Mouse (Mus musculus): ENCODE measurements around the gene Chchd1. TPM values are rescaled to one million over a fixed set of nuclear protein-coding genes. Genes with fewer than 3 reads are reported as not detected.

The Chchd1 gene
- polyA plus RNA-seq (2017; shearing (Covaris generic)): 100 to 1,000 TPM; 102 to 136 TPM

DNA sequence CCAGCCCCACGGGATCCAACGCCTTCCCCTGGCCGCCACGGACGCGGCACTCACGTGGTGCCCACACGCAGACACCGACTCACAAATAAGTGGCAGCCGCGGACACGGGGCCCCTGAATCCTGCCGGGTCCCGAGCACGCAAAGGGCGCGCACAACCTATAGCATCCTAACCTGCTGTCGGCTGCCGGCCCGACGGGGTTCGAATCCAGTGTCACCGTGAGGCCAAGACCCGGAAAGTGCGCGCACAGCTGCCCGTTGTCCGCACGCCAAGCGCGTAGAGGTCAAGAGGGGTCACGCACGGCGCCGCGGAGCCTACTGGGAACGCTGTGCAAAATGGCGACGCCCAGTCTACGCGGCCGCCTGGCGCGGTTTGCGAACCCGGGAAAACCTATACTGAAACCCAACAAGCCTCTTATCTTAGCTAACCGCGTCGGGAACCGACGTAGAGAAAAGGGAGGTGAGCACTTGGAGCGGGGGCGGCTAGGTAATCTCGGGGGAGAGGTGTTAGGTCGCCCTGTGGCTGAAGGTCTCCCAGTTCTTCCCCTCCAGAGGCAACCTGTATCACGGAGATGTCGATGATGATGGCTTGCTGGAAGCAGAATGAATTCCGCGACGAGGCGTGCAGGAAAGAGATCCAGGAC, at the start of gene Chchd1:
Chchd1 (plus strand) TSS at position 266 of the 641 bp plus-strand sequence.

DNA sequence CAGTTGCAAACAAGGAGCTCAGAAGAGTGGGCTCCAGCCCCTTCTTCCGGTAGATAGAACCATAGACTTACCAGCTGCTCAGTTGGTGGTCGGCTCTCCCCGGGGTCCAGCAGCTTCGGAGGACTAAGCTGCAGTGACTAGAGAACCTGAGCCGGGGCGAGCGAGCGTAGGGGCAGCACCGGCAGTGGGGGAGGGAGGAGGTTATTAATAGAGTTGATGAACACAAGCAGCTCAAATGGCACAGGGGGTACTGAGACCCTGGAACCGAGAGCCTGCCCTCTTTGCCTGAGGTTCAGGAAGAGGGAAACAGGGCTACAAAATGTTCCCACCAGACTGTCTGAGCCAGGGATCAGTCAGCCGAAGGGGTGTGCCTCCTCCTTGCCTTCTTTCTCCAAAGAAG, 46.4 kb upstream of the Chchd1 start, which contains the start of gene Myoz1:
Myoz1 (minus strand) TSS at position 180 of the 400 bp plus-strand sequence.

DNA sequence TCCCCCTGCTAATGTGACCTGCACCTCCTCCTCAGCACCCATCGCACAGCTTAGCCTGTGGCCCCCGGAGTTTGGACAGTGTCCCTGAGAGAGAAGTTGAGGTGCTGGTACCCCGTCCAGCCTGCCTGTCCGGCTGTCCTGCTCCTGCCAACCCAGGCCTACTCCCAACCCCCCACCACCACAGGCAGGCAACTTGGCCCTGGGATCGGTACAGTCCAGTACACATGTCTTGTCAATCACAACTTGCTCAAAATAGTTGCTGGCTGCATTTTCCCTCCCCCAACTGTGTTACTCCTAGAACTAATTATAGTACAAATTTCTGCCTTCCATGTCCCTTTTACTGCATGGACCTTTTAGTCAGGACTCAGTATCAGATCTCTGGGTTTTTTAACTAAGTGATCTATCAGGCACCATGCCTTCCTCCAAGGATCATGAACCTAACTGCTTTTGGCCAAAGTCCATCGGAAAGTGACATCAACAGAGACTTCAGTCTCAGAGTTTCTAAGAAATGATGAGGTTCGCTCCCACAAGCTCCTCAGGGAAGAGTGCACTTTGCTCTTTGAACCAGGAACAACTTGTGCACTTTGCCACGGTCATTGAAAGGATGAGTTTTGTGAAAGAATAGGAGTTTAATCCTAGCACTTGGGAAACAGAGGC, 34.5 kb upstream of the Chchd1 start, which contains the start of gene Synpo2l:
Synpo2l (minus strand) TSS at position 201 of the 657 bp plus-strand sequence.

DNA sequence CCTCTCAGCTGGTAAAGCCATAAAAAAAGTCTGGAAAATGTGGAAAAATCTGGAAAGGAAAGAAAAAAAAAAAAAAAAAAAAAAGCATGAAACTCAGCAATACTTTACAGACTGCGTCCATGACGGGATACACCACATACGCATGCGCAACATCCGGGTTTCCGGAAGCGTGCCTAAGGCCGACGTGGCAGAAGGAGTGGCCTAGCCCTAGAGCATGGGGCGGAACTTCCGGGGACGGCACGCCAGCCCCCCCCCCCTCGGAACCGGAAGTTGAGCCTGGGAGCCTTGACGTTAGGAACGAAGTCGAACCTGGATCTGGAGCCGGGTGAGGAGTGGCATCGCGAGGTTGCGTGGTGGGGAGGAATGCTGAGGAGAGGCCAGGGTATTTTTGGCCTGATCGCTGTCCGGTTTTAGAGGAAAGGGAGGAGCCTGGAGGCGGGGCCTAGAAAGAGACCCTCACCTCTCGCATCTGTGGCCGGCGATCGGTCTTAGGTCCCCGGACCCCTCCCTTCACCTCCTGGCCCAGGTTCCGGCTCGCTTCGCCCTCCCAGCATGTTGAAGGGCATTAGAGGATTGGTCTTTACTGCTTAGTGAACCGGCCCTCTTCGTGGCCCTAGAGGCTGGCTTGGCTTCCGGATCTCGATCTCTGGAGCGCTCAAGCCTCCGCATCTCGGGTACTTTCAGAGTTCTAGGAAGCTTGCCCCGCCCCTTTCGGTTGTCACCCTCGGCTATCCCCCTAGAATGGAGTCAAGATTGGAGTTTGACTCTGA, 28.6 kb upstream of the Chchd1 start, which contains the start of gene Sec24c:
Sec24c (plus strand) TSS at position 245 of the 770 bp plus-strand sequence.

DNA sequence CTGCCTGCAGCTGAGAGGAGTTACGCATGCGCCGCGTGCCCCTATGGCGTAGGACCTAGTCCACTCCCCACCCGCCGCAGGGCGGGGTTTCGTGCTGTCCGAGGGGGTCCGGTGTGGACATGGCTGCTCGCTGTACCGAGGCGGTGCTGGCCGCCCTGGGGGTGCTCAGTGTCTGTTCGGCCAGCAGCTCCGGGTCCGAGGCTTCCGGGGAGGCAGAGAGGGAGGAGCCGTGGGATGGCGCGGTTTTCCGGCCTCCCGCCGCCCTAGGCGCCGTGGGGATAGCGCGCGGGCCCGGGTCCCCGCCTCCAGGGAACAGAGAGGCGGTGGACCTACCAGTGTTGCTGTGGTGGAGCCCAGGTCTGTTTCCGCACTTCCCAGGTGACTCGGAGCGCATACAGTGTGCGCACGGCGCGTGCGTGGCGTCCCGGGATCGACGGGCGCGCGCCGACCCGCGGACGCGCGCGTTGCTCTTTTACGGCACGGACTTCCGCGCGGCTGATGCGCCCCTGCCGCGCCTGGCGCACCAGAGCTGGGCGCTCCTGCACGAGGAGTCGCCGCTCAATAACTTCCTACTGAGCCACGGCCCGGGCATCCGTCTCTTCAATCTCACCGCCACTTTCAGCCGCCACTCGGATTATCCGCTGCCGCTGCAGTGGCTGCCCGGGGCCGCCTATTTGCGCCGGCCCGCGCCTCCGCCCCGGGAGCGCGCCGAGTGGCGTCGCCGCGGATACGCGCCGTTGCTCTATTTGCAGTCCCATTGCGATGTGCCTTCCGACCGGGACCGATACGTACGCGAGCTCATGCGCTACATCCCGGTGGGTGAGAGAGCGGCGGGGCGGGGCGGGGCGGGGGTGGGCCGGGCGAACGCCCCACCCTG, 7.7 kb upstream of the Chchd1 start, which contains the start of gene Fut11:
Fut11 (plus strand) TSS at position 85 of the 877 bp plus-strand sequence.

DNA sequence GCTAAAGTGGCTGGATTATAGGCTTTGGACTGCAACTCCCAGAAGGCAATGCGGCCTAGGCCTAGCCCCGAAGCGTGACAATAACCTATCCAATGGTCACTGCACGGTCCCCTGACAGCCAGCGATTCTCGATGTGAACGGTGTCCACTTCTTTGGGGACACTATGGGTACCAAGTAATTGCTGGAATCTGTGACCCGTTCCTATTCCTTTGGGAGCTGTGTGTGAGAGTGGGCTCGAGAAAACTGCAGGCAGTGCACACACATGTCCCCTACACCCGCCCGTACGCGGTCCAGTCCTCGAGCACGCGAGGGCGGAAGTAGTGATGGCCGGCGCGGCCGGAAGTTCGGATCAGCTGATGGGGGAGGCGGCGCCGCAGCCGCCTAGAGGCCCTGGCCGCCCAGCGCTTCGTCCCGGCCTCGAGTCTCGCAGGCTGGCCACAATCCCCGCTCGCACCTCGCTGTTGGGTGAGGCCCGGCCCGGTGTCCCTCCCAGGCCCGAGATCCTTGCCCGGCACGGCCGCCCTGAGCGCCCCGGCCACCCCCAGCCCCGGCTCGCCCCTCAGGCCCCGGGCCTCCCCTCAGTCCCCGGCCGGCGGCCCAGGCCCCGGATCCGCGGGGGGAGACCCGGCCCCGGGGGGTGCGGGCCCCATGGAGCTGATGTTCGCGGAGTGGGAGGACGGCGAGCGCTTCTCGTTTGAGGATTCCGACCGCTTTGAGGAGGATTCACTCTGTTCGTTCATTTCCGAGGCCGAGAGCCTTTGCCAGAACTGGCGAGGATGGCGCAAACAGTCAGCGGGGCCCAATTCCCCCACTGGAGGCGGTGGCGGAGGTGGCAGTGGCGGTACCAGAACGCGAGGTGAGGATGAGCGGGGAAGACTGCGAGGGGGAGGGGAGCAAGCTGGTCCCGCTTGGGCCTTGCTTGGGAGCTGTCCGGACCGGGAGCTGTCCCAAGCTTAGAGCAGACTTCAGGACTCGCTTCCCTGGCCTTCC, 4.7 kb downstream of the Chchd1 start, which contains the start of gene Zswim8:
Zswim8 (plus strand) TSS at position 352 of the 990 bp plus-strand sequence.

DNA sequence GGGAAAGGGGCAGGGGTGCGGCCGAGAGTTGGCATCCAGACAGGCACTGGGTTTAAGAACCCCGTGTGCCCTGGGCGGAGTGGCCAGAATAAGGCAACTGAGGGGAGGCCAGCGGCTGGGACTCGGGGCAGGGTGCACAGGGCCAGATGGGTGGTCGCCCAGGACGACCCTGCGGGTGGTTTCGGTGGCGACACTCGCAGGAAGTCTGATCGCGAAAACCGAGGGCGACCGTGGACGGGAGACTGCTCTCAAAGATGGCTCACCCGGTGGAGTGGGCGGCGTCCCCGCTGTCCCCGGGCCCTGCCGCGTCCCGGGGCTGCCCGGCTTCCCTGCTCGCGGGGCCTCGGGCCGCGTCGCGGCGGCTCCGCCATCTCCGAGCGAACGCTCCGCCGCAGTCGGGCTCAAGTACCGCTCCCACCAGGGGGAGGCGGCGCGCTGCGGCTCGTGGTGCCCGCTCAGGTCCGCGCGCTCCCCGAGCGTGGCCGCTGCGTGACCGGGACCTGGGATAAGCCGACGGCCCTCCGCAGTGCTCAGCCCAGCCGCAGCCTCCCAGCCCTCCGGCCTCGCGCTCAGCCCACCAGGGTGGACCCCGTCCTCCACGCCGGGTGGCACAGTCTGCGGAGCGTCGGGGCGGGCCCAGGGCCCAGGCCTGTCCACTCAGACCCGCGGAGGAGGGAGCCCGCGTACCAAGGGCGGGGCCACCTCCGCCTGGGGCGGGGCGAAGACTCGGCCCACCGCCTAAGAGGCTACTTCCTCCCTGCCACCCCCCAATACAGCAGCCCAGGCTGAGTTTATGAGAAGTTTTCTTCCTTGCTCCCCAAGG, 31.4 kb downstream of the Chchd1 start, which contains the start of gene Ndst2:
Ndst2 (minus strand) TSS at position 611 of the 823 bp plus-strand sequence.

Other genes starting within 250 kb of the Chchd1 start
- gene Anxa7, start 222.9 kb upstream of the Chchd1 start, polyA plus RNA-seq (2017; shearing (Covaris generic)): 10 to 100 TPM; 30.9 to 43.7 TPM
- gene Mss51, start 206.1 kb upstream of the Chchd1 start, polyA plus RNA-seq (2017; shearing (Covaris generic)): 1 to 10 TPM; 1.3 to 2.3 TPM
- gene Ppp3cb, start 156.4 kb upstream of the Chchd1 start, polyA plus RNA-seq (2017; shearing (Covaris generic)): 10 to 100 TPM; 30.4 to 31.4 TPM
- 1 to 10 TPM; 2.5 to 2.6 TPM for gene Usp54, start 61.9 kb upstream of the Chchd1 start, polyA plus RNA-seq (2017; shearing (Covaris generic))
- gene Myoz1, start 46.5 kb upstream of the Chchd1 start, polyA plus RNA-seq (2017; shearing (Covaris generic)): not detected
- under 1 TPM in 1 of 2 experiments, not detected in 1; 0.21 TPM for gene Synpo2l, start 34.7 kb upstream of the Chchd1 start, polyA plus RNA-seq (2017; shearing (Covaris generic))
- gene Sec24c, start 28.7 kb upstream of the Chchd1 start, polyA plus RNA-seq (2017; shearing (Covaris generic)): 100 to 1,000 TPM; 181 to 190 TPM
- gene Fut11, start 8.0 kb upstream of the Chchd1 start, polyA plus RNA-seq (2017; shearing (Covaris generic)): 10 to 100 TPM in 1 of 2 experiments, 1 to 10 TPM in 1; 9.8 to 13.7 TPM
- 10 to 100 TPM; 35.8 to 56.8 TPM for gene Zswim8, start 4.5 kb downstream of the Chchd1 start, polyA plus RNA-seq (2017; shearing (Covaris generic))
- 10 to 100 TPM; 34.4 to 35.0 TPM for gene Ndst2, start 31.6 kb downstream of the Chchd1 start, polyA plus RNA-seq (2017; shearing (Covaris generic))
- gene Camk2g, start 91.1 kb downstream of the Chchd1 start, polyA plus RNA-seq (2017; shearing (Covaris generic)): 10 to 100 TPM in 1 of 2 experiments, 1 to 10 TPM in 1; 6.8 to 10.1 TPM
- gene Plau, start 133.7 kb downstream of the Chchd1 start, polyA plus RNA-seq (2017; shearing (Covaris generic)): under 1 TPM in 1 of 2 experiments, not detected in 1; 0.07 TPM
- gene Vcl, start 226.4 kb downstream of the Chchd1 start, polyA plus RNA-seq (2017; shearing (Covaris generic)): 1 to 10 TPM; 1.9 to 3.1 TPM